In genomic region chr19:58180773-58181172, GRCm38 (mm10) we compare ENCODE assay signal across 15 mouse cellular contexts.
DNase-seq lines count a peak whose midpoint lies in the region; ATAC-seq lines count a peak whose summit lies in the region.
"Had no signal": no experiment of that assay in that cellular context is flagged by ENCODE, and none has a peak within 500 bp of the region (broad histone marks: within the 10 kb centered on the region; RNA-seq: fewer than 3 reads in every experiment).

No protein-coding gene starts in this region.

- no peaks in the 10 kb centered on the region for H3K9me3 ChIP-seq in kidney, embryonic 15.5 days (replicated peaks)
- H3K9me3 ChIP-seq in embryonic facial prominence, embryonic 10.5 days: no peaks in the 10 kb centered on the region
- H3K9me3 ChIP-seq in limb, embryonic 12.5 days: no peaks in the 10 kb centered on the region
- no peaks in the 10 kb centered on the region for H3K9me3 ChIP-seq in neural tube, embryonic 13.5 days
- no peaks in the 10 kb centered on the region for H3K9me3 ChIP-seq in forebrain, embryonic 13.5 days (replicated peaks)

- 6% methylated on average over 5 of the region's 5 CpGs for WGBS in kidney, embryonic 15.5 days
- WGBS in embryonic facial prominence, embryonic 10.5 days: 2% methylated on average over 5 of the region's 5 CpGs
- WGBS in limb, embryonic 12.5 days: 5% methylated on average over 5 of the region's 5 CpGs
- 4% methylated on average over 5 of the region's 5 CpGs for WGBS in neural tube, embryonic 13.5 days
- 4% methylated on average over 5 of the region's 5 CpGs for WGBS in forebrain, embryonic 13.5 days

- H3K27ac ChIP-seq in kidney, embryonic 15.5 days: no peak overlapping the region
- H3K27ac ChIP-seq in embryonic facial prominence, embryonic 10.5 days (replicated peaks): no peak overlapping the region
- no peak overlapping the region for H3K27ac ChIP-seq in limb, embryonic 12.5 days
- no peak overlapping the region for H3K27ac ChIP-seq in neural tube, embryonic 13.5 days (replicated peaks)
- no peak overlapping the region for H3K27ac ChIP-seq in forebrain, embryonic 13.5 days

- H3K36me3 ChIP-seq in kidney, embryonic 15.5 days: no peaks in the 10 kb centered on the region
- H3K36me3 ChIP-seq in embryonic facial prominence, embryonic 10.5 days (replicated peaks): no peaks in the 10 kb centered on the region
- H3K36me3 ChIP-seq in limb, embryonic 12.5 days: no peaks in the 10 kb centered on the region
- no peaks in the 10 kb centered on the region for H3K36me3 ChIP-seq in neural tube, embryonic 13.5 days
- H3K36me3 ChIP-seq in forebrain, embryonic 13.5 days (ENCODE audit: poor library complexity, severe bottlenecking): no peaks in the 10 kb centered on the region

- H3K4me1 ChIP-seq in kidney, embryonic 15.5 days: peaks cover 16% of the 10 kb centered on the region
- peaks cover 17% of the 10 kb centered on the region for H3K4me1 ChIP-seq in embryonic facial prominence, embryonic 10.5 days
- peaks cover 35% of the 10 kb centered on the region for H3K4me1 ChIP-seq in limb, embryonic 12.5 days (replicated peaks)
- peaks cover 15% of the 10 kb centered on the region for H3K4me1 ChIP-seq in neural tube, embryonic 13.5 days (replicated peaks)
- 0 out of 2 replicates have a peak, but pooled peaks cover 4% of the 10 kb centered on the region for H3K4me1 ChIP-seq in forebrain, embryonic 13.5 days

- intact Hi-C loops in gastrocnemius, postnatal 14 days (cut with DNase I; ENCODE audit: low total_unique reads): no loop called here

- H3K27me3 ChIP-seq in kidney, embryonic 15.5 days: no peaks in the 10 kb centered on the region
- H3K27me3 ChIP-seq in embryonic facial prominence, embryonic 10.5 days (replicated peaks; ENCODE audit: low read depth, poor library complexity, severe bottlenecking): peaks cover 22% of the 10 kb centered on the region; the same call in 1 of the 2 replicates
- H3K27me3 ChIP-seq in limb, embryonic 12.5 days: no peaks in the 10 kb centered on the region
- no peaks in the 10 kb centered on the region for H3K27me3 ChIP-seq in neural tube, embryonic 13.5 days
- peaks cover 10% of the 10 kb centered on the region; the same call in 1 of the 2 replicates for H3K27me3 ChIP-seq in forebrain, embryonic 13.5 days

- ATAC-seq in kidney, embryonic 15.5 days (replicated peaks; ENCODE audit: low FRiP score): no peak
- no peak for ATAC-seq in limb, embryonic 12.5 days (ENCODE audit: insufficient number of reproducible peaks, insufficient read depth, low FRiP score, low TSS enrichment, low read depth)
- no peak for ATAC-seq in neural tube, embryonic 13.5 days (ENCODE audit: low read depth)
- ATAC-seq in forebrain, embryonic 13.5 days: no peak

- H3K4me2 ChIP-seq in kidney, embryonic 15.5 days: peak overlapping the region; percentile 35
- H3K4me2 ChIP-seq in limb, embryonic 12.5 days: peak overlapping the region; percentile 26; the same call in 1 of the 2 replicates
- peak overlapping the region; percentile 26 for H3K4me2 ChIP-seq in neural tube, embryonic 13.5 days
- no peak overlapping the region for H3K4me2 ChIP-seq in forebrain, embryonic 13.5 days

- no peak for DNase-seq in kidney, postnatal 10 days
- peak; percentile 24 for DNase-seq in embryonic facial prominence, embryonic 10.5 days (ENCODE audit: low spot score)
- no peak for DNase-seq in gastrocnemius, postnatal 14 days
- DNase-seq: cerebellum, postnatal 25 days; heart, postnatal 36 days; kidney, postnatal 14 days; layer of hippocampus, postnatal 36 days; liver; lung, postnatal 10 days; spleen, adult 18-20 months had no signal

- no peak overlapping the region for H3K9ac ChIP-seq in kidney, embryonic 15.5 days
- no peak overlapping the region for H3K9ac ChIP-seq in limb, embryonic 12.5 days (replicated peaks)
- no peak overlapping the region for H3K9ac ChIP-seq in neural tube, embryonic 13.5 days
- no peak overlapping the region for H3K9ac ChIP-seq in forebrain, embryonic 13.5 days

- no peak overlapping the region for H3K4me3 ChIP-seq in kidney, embryonic 15.5 days (replicated peaks)
- H3K4me3 ChIP-seq in embryonic facial prominence, embryonic 10.5 days: no peak overlapping the region
- H3K4me3 ChIP-seq in limb, embryonic 12.5 days (replicated peaks): no peak overlapping the region
- H3K4me3 ChIP-seq in neural tube, embryonic 13.5 days: no peak overlapping the region
- no peak overlapping the region for H3K4me3 ChIP-seq in forebrain, embryonic 13.5 days
- H3K4me3 ChIP-seq: myocyte had no signal
